Mouse (Mus musculus) layer of hippocampus, postnatal 10 days (tissue): ENCODE results near the gene Rtraf. TPM values are rescaled to one million over a fixed set of nuclear protein-coding genes. Genes with fewer than 3 reads are reported as not detected.

Experiments
- DNase-seq, 2 experiments: peaks; one replicate each; pipeline ENCODE4 v3.0.0; 2021; ENCODE audit warnings: low spot score in 2 of 2
- total RNA-seq, 2 experiments: library from RNA; stranded (reverse); gene quantifications; 2 replicates each; pipeline ENCODE4 v1.2.3; 2021

Gene Rtraf
- total RNA-seq, 2 experiments from 2014 or later, result 62.7 to 62.8 TPM

- no peak for DNase-seq
Observed at GRCm38 (mm10) chr14:19801474-19802215, 22.0 kb downstream of the Rtraf start.

GRCm38 (mm10) chr14:19800485-19800884, 23.1 kb downstream of the Rtraf start:
- DNase-seq, result no peak

GRCm38 (mm10) chr14:19796541-19797304, 26.9 kb downstream of the Rtraf start:
- no peak for DNase-seq

- DNase-seq, result no peak
Observed at GRCm38 (mm10) chr14:19794881-19795280, 28.7 kb downstream of the Rtraf start.

- no peak for DNase-seq
Observed at GRCm38 (mm10) chr14:19788443-19788842, 35.2 kb downstream of the Rtraf start.

- DNase-seq, result no peak
Observed at GRCm38 (mm10) chr14:19785797-19786588, 37.6 kb downstream of the Rtraf start.

GRCm38 (mm10) chr14:19777945-19778344, 45.7 kb downstream of the Rtraf start:
- DNase-seq, result no peak

GRCm38 (mm10) chr14:19777365-19777764, 46.3 kb downstream of the Rtraf start:
- no peak for DNase-seq

GRCm38 (mm10) chr14:19776890-19777289, 46.7 kb downstream of the Rtraf start:
- DNase-seq, result peak; percentile 49 to 50

- no peak for DNase-seq
Observed at GRCm38 (mm10) chr14:19776179-19776578, 47.4 kb downstream of the Rtraf start.

GRCm38 (mm10) chr14:19775491-19775890, 48.1 kb downstream of the Rtraf start:
- DNase-seq, result no peak

GRCm38 (mm10) chr14:19774036-19774628, 49.5 kb downstream of the Rtraf start:
- DNase-seq, result no peak

GRCm38 (mm10) chr14:19771173-19771572, 52.5 kb downstream of the Rtraf start:
- DNase-seq, result no peak

- DNase-seq, result no peak
Observed at GRCm38 (mm10) chr14:19769441-19770200, 54.0 kb downstream of the Rtraf start.

- no peak for DNase-seq
Observed at GRCm38 (mm10) chr14:19768648-19769047, 55.0 kb downstream of the Rtraf start.

GRCm38 (mm10) chr14:19766380-19766649, 57.3 kb downstream of the Rtraf start:
- DNase-seq, result no peak

GRCm38 (mm10) chr14:19765539-19766379, 57.9 kb downstream of the Rtraf start:
- no peak for DNase-seq

- no peak for DNase-seq
Observed at GRCm38 (mm10) chr14:19764331-19764730, 59.3 kb downstream of the Rtraf start.

GRCm38 (mm10) chr14:19763527-19763926, 60.1 kb downstream of the Rtraf start:
- peak in 1 of 2 experiments; percentile 27 for DNase-seq

GRCm38 (mm10) chr14:19762014-19762413, 61.6 kb downstream of the Rtraf start:
- no peak for DNase-seq
